Mouse (Mus musculus) right cerebral cortex, adult 2 months (tissue): ENCODE data around the gene Tspan7.

Experiments
- DNase-seq, 2 experiments: peaks; one replicate each; pipeline ENCODE4 v3.0.0; 2021 to 2022; ENCODE audit warnings: low spot score in 2 of 2

The Tspan7 gene

GRCm38 (mm10) chrX:10549708-10550107 lies 64.8 kb downstream of the Tspan7 start:
- DNase-seq = no peak

- DNase-seq = no peak
Observed at GRCm38 (mm10) chrX:10556899-10557298, 71.9 kb downstream of the Tspan7 start.

- no peak for DNase-seq
Observed at GRCm38 (mm10) chrX:10557596-10557995, 72.6 kb downstream of the Tspan7 start.

- no peak for DNase-seq
Observed at GRCm38 (mm10) chrX:10558625-10559024, 73.7 kb downstream of the Tspan7 start.

- DNase-seq = no peak
Observed at GRCm38 (mm10) chrX:10565811-10566210, 80.9 kb downstream of the Tspan7 start.

- DNase-seq = peak in 1 of 2 experiments; percentile 20
Observed at GRCm38 (mm10) chrX:10574523-10574922, 89.6 kb downstream of the Tspan7 start.

GRCm38 (mm10) chrX:10575406-10575805 lies 90.4 kb downstream of the Tspan7 start:
- DNase-seq = no peak

- no peak for DNase-seq
Observed at GRCm38 (mm10) chrX:10576349-10576748, 91.4 kb downstream of the Tspan7 start.

- DNase-seq = peak in 1 of 2 experiments; percentile 31
Observed at GRCm38 (mm10) chrX:10577356-10577755, 92.4 kb downstream of the Tspan7 start.

GRCm38 (mm10) chrX:10582731-10583130 lies 97.8 kb downstream of the Tspan7 start:
- DNase-seq = no peak

GRCm38 (mm10) chrX:10592244-10592643 lies 107.3 kb downstream of the Tspan7 start:
- DNase-seq = no peak

- DNase-seq = no peak
Observed at GRCm38 (mm10) chrX:10593561-10593960, 108.6 kb downstream of the Tspan7 start.

GRCm38 (mm10) chrX:10617119-10617518 lies 132.2 kb downstream of the Tspan7 start:
- no peak for DNase-seq

GRCm38 (mm10) chrX:10641062-10641461 lies 156.1 kb downstream of the Tspan7 start:
- no peak for DNase-seq
